Mouse (Mus musculus) left cerebral cortex, postnatal 25 days (tissue): Measurements from ENCODE around the gene B230217C12Rik. TPM values are rescaled to one million over a fixed set of nuclear protein-coding genes. Genes with fewer than 3 reads are reported as not detected.
"Not testable (repeated sequence)": the region's sequence is repeated elsewhere in the genome, so short reads cannot be mapped to it uniquely, and the experiment has no call there.

ENCODE experiments used
- DNase-seq, 2 experiments: peaks; one replicate each; pipeline ENCODE4 v3.0.0; 2022; ENCODE audit warnings: low spot score in 2 of 2, mixed read lengths in 1 of 2
- intact Hi-C: fragments of 180-260 bp; cut with DNase I; formaldehyde crosslinking; loops from one replicate; pipeline ENCODE4 v1.15.1; 2025
- total RNA-seq, 2 experiments: library from RNA; stranded (reverse); gene quantifications; 2 replicates each; pipeline ENCODE4 v1.2.3; 2021

The B230217C12Rik gene
- total RNA-seq, 2 experiments from 2014 or later = 75.4 to 75.9 TPM

- intact Hi-C loops = no loop called here
- no peak for DNase-seq
Measured at GRCm38 (mm10) chr11:97850367-97850766, 9.8 kb downstream of the B230217C12Rik start.

GRCm38 (mm10) chr11:97851601-97852000 lies 11.0 kb downstream of the B230217C12Rik start:
- intact Hi-C loops = no loop called here
- no peak for DNase-seq

GRCm38 (mm10) chr11:97855473-97855872 lies 14.9 kb downstream of the B230217C12Rik start:
- intact Hi-C loops = no loop called here

GRCm38 (mm10) chr11:97862148-97862547 lies 21.6 kb downstream of the B230217C12Rik start:
- no peak for DNase-seq
- intact Hi-C loops = no loop called here

More at GRCm38 (mm10) chr11:97855473-97855872, 14.9 kb downstream of the B230217C12Rik start:
- no peak for DNase-seq

GRCm38 (mm10) chr11:97865421-97865820 lies 24.8 kb downstream of the B230217C12Rik start:
- no peak for DNase-seq
- intact Hi-C loops = no loop called here

- intact Hi-C loops = no loop called here
- DNase-seq = no peak
Measured at GRCm38 (mm10) chr11:97866091-97866888, 25.7 kb downstream of the B230217C12Rik start.

- peak; percentile 16 to 92 for DNase-seq
- intact Hi-C loops = loop anchor here (1.0 kb wide), 1 partner anchor 26 kb away; no protein-coding TSS in a partner anchor
Measured at GRCm38 (mm10) chr11:97867591-97867990, 27.0 kb downstream of the B230217C12Rik start.

- intact Hi-C loops, DNase-seq: not testable (repeated sequence)
Measured at GRCm38 (mm10) chr11:97872378-97872777, 31.8 kb downstream of the B230217C12Rik start.

GRCm38 (mm10) chr11:97874396-97874795 lies 33.8 kb downstream of the B230217C12Rik start:
- peak in 1 of 2 experiments; percentile 76 for DNase-seq
- intact Hi-C loops = loop anchor here (2.0 kb wide), 1 partner anchor 34 kb away; the partner anchor contains the start of gene B230217C12Rik

GRCm38 (mm10) chr11:97877341-97877740 lies 36.8 kb downstream of the B230217C12Rik start:
- intact Hi-C loops = no loop called here
- DNase-seq = no peak

GRCm38 (mm10) chr11:97880362-97880761 lies 39.8 kb downstream of the B230217C12Rik start:
- intact Hi-C loops = no loop called here
- DNase-seq = no peak

GRCm38 (mm10) chr11:97883542-97883917 lies 43.0 kb downstream of the B230217C12Rik start:
- intact Hi-C loops = loop anchor here (2.0 kb wide), 1 partner anchor 43 kb away; the partner anchor contains the start of gene B230217C12Rik
- DNase-seq = peak; percentile 51 to 52

- intact Hi-C loops = loop anchor here (2.0 kb wide), 2 partner anchors 43 to 85 kb away; partner anchors contain the start of genes B230217C12Rik and Lasp1
- DNase-seq = peak; percentile 95 to 98
Measured at GRCm38 (mm10) chr11:97883918-97884600, 43.5 kb downstream of the B230217C12Rik start, which contains the start of gene Fbxo47. Fbxo47 (minus strand) TSS chr11:97884154.

- no peak for DNase-seq
Measured at GRCm38 (mm10) chr11:97884601-97885185, 44.1 kb downstream of the B230217C12Rik start.

GRCm38 (mm10) chr11:97885296-97885915 lies 44.8 kb downstream of the B230217C12Rik start:
- DNase-seq = no peak
- intact Hi-C loops = loop anchor here (2.0 kb wide), 1 partner anchor 87 kb away; the partner anchor contains the start of gene Lasp1

More at GRCm38 (mm10) chr11:97884601-97885185, 44.1 kb downstream of the B230217C12Rik start:
- intact Hi-C loops = loop anchor here (2.0 kb wide), 1 partner anchor 86 kb away; the partner anchor contains the start of gene Lasp1

GRCm38 (mm10) chr11:97891821-97892220 lies 51.2 kb downstream of the B230217C12Rik start:
- intact Hi-C loops = no loop called here
- DNase-seq = no peak
